Mouse (Mus musculus) embryonic facial prominence, embryonic 12.5 days (tissue): Measurements from ENCODE around the gene Olfr101. TPM values are rescaled to one million over a fixed set of nuclear protein-coding genes. Genes with fewer than 3 reads are reported as not detected.

Experiments used
- ATAC-seq: fragments of 200-750 bp; cut with Nextera tagmentation; 2 replicates; pipeline ENCODE4 v1.8.0; 2017; ENCODE audit not compliant: insufficient number of reproducible peaks, insufficient read depth, low FRiP score, low TSS enrichment
- H3K27ac ChIP-seq: fragments of 300-500 bp; sonication (generic); 2 replicates; pipeline ENCODE4 v1.5.1; 2016; ENCODE audit warnings: mild to moderate bottlenecking
- H3K27me3 ChIP-seq: fragments of 300-500 bp; sonication (generic); 2 replicates; pipeline ENCODE4 v1.6.1; 2016; ENCODE audit warnings: mild to moderate bottlenecking, moderate library complexity
- H3K36me3 ChIP-seq: fragments of 300-500 bp; sonication (generic); 2 replicates; pipeline ENCODE4 v1.6.1; 2016; ENCODE audit warnings: mild to moderate bottlenecking
- H3K4me1 ChIP-seq: fragments of 300-500 bp; sonication (generic); 2 replicates; pipeline ENCODE4 v1.6.1; 2016
- H3K4me2 ChIP-seq: fragments of 300-500 bp; sonication (generic); replicated peaks from 2 replicates; pipeline ENCODE4 v1.6.1; 2016; ENCODE audit warnings: mild to moderate bottlenecking, moderate library complexity
- H3K4me3 ChIP-seq: fragments of 300-500 bp; sonication (generic); 2 replicates; pipeline ENCODE4 v1.5.1; 2016; ENCODE audit warnings: mild to moderate bottlenecking
- H3K9ac ChIP-seq: fragments of 300-500 bp; sonication (generic); 2 replicates; pipeline ENCODE4 v1.6.1; 2016; ENCODE audit warnings: mild to moderate bottlenecking, moderate library complexity
- H3K9me3 ChIP-seq: fragments of 300-500 bp; sonication (generic); 2 replicates; pipeline ENCODE4 v1.6.1; 2016; ENCODE audit warnings: mild to moderate bottlenecking, moderate library complexity
- WGBS: fragments of 180-500 bp; shearing (Covaris S2); methylation state at CpG from one replicate; pipeline ENCODE4 v1.1.7; 2016; 5-methylcytosine and 5-hydroxymethylcytosine counted together
- polyA plus RNA-seq: library from polyadenylated mRNA; unstranded; fragments of >200 nt; fragmentation: Nextera tagmentation; extraction: Ambion mirVana; gene quantifications from 2 replicates; pipeline ENCODE4 v1.2.1, GENCODE M21; 2016

Olfr101 gene
- polyA plus RNA-seq, 1 experiment from 2014 or later: not detected

DNA sequence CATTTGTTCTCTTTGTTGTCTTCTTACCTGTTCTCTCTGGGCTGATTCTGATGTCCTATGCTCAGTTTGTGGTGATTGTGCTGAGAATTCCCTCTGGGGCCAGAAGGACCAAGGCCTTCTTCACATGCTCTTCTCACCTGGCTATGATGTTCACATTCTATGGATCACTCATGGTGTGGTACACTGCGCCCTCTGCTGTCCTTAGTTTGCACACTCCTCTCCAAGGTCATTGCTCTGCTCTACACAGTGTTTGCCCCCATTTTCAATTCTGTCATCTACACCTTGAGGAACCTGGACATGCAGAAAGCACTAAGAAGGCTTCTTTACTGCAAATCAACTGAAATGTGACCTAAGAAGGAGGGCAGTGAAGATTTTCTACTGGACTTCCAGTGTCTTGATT, 53.6 kb downstream of the Olfr101 start:
- Histone ChIP-seq H3K9ac (no peak overlapping the region), H3K9me3 (no peaks in the 10 kb centered on the region), H3K4me3 (no peak overlapping the region), H3K4me1 (no peaks in the 10 kb centered on the region), H3K27ac (no peak overlapping the region), H3K27me3 (no peaks in the 10 kb centered on the region), H3K36me3 (no peaks in the 10 kb centered on the region), H3K4me2 (no peak overlapping the region)
- ATAC-seq: no peak
- 13% methylated on average over 1 of the region's 1 CpGs for WGBS

DNA sequence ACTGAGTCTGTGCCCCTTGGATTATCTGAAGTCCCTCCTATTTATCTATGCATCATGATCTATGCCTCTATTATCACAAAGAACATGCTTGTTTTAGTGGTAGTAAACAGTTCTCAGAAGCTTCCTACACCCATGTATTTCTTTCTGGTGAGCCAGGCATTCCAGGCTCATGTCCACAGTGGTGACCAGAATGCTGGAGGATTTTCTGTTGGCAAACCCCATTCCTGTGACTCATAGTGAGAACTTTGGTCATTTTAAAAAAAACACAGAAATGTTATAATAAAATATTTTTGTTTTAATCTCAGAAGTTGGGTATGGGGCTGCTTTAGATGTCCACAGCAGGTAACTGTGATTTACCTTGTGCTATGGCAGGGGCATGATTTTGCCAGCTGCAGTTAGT, 54.7 kb downstream of the Olfr101 start:
- H3K27me3 ChIP-seq: no peaks in the 10 kb centered on the region
- ATAC-seq: no peak
- no peak overlapping the region for H3K4me3 ChIP-seq
- no peak overlapping the region for H3K4me2 ChIP-seq
- H3K27ac ChIP-seq: no peak overlapping the region
- H3K9ac ChIP-seq: no peak overlapping the region
- H3K36me3 ChIP-seq: no peaks in the 10 kb centered on the region
- H3K4me1 ChIP-seq: no peaks in the 10 kb centered on the region
- H3K9me3 ChIP-seq: no peaks in the 10 kb centered on the region

Other genes starting within 250 kb of the Olfr101 start
- gene Olfr90, start 215.8 kb downstream of the Olfr101 start, polyA plus RNA-seq: not detected in 2 replicates
- 0.08 TPM in 1 of 2 replicates, not detected in the other for gene Olfr91, start 206.0 kb downstream of the Olfr101 start, polyA plus RNA-seq
- gene Olfr92, start 184.2 kb downstream of the Olfr101 start, polyA plus RNA-seq: not detected in 2 replicates
- not detected in 2 replicates for gene Olfr93, start 142.8 kb downstream of the Olfr101 start, polyA plus RNA-seq
- gene Ubd, start 110.4 kb downstream of the Olfr101 start, polyA plus RNA-seq: 0.18 TPM in 1 of 2 replicates, not detected in the other
- gene Olfr94, start 103.3 kb downstream of the Olfr101 start, polyA plus RNA-seq: 0.17 TPM in 1 of 2 replicates, not detected in the other
- gene Olfr95, start 91.2 kb downstream of the Olfr101 start, polyA plus RNA-seq: not detected in 2 replicates
- gene Olfr96, start 84.2 kb downstream of the Olfr101 start, polyA plus RNA-seq: not detected in 2 replicates
- gene Olfr97, start 67.0 kb downstream of the Olfr101 start, polyA plus RNA-seq: not detected in 2 replicates
- not detected in 2 replicates for gene Olfr98, start 40.6 kb downstream of the Olfr101 start, polyA plus RNA-seq
- gene H2-M3, start 34.1 kb downstream of the Olfr101 start, polyA plus RNA-seq: 1.4 and 1.5 TPM in 2 replicates
- not detected in 2 replicates for gene Olfr99, start 20.9 kb downstream of the Olfr101 start, polyA plus RNA-seq
- gene Olfr102, start 12.7 kb upstream of the Olfr101 start, polyA plus RNA-seq: not detected in 2 replicates
- gene Olfr103, start 35.4 kb upstream of the Olfr101 start, polyA plus RNA-seq: not detected in 2 replicates
- not detected in 2 replicates for gene Olfr104-ps, start 55.3 kb upstream of the Olfr101 start, polyA plus RNA-seq
- gene Olfr105-ps, start 74.7 kb upstream of the Olfr101 start, polyA plus RNA-seq: not detected in 2 replicates
- not detected in 2 replicates for gene Olfr106-ps, start 86.1 kb upstream of the Olfr101 start, polyA plus RNA-seq
- gene Olfr107, start 94.9 kb upstream of the Olfr101 start, polyA plus RNA-seq: not detected in 2 replicates
- gene Olfr108, start 141.2 kb upstream of the Olfr101 start, polyA plus RNA-seq: not detected in 2 replicates
- gene Olfr109, start 154.6 kb upstream of the Olfr101 start, polyA plus RNA-seq: not detected in 2 replicates
- not detected in 2 replicates for gene H2-M2, start 179.2 kb upstream of the Olfr101 start, polyA plus RNA-seq
- not detected in 2 replicates for gene Olfr110, start 188.2 kb upstream of the Olfr101 start, polyA plus RNA-seq
- not detected in 2 replicates for gene Olfr111, start 203.7 kb upstream of the Olfr101 start, polyA plus RNA-seq